Mouse (Mus musculus) myocyte (in vitro differentiated cells): Measurements from ENCODE around the gene Mcm3ap.

Experiments
- MYOD1 ChIP-seq, 3 experiments: IDR thresholded peaks; one replicate each; pipeline ENCODE4 v1.6.1; 2011; ENCODE audit warnings: control low read depth in 2 of 3, low read depth in 2 of 3, mild to moderate bottlenecking in 2 of 3, moderate library complexity in 1 of 3; ENCODE audit not compliant: insufficient read length in 2 of 3, control insufficient read depth in 1 of 3
- POLR2A ChIP-seq: IDR thresholded peaks from one replicate; pipeline ENCODE4 v1.6.1; 2011; ENCODE audit warnings: low read depth, mild to moderate bottlenecking, control low read depth, moderate library complexity; ENCODE audit not compliant: insufficient read length
- POLR2AphosphoS2 ChIP-seq: IDR thresholded peaks from one replicate; pipeline ENCODE4 v1.6.1; 2011; ENCODE audit warnings: low read depth, control low read depth; ENCODE audit not compliant: insufficient read length
- USF1 ChIP-seq: IDR thresholded peaks from one replicate; pipeline ENCODE4 v1.6.1; 2011; ENCODE audit warnings: low read depth, mild to moderate bottlenecking, control low read depth, moderate library complexity

GRCm38 (mm10) chr10:76461255-76461654, 7.5 kb upstream of the Mcm3ap start:
- TF ChIP-seq POLR2A = no peak
- TF ChIP-seq POLR2AphosphoS2 = no peak
- peak in 2 of 3 experiments; percentile 73 to 86 for TF ChIP-seq MYOD1 (IDR thresholded peaks at IDR 0.05; ENCODE audit: control insufficient read depth in 1 of 3, insufficient read length in 2 of 3, low read depth in 2 of 3)
- no peak for TF ChIP-seq USF1
